Comparison of ENCODE assay signal across 9 mouse cellular contexts in genomic region chr6:55294549-55295131, GRCm38 (mm10). TPM values are rescaled to one million over a fixed set of nuclear protein-coding genes. Genes with fewer than 3 reads are reported as not detected.
DNase-seq lines count a peak whose midpoint lies in the region; ATAC-seq lines count a peak whose summit lies in the region.
"Had no signal": no experiment of that assay in that cellular context is flagged by ENCODE, and none has a peak within 500 bp of the region (broad histone marks: within the 10 kb centered on the region; RNA-seq: fewer than 3 reads in every experiment).

No protein-coding gene starts in this region.

- peak; percentile 19 for DNase-seq in midbrain, embryonic 14.5 days
- no peak for DNase-seq in midbrain, embryonic 11.5 days (ENCODE audit: low spot score, missing footprints)
- peak; percentile 52 for DNase-seq in fat pad, adult 2 months (ENCODE audit: extremely low read depth, low read depth, low spot score)
- peak; percentile 30 to 31 for DNase-seq in kidney, adult 8-10 months
- DNase-seq in lung, postnatal 4 days, result peak; percentile 74 to 91
- DNase-seq in thymus, postnatal 4 days, result no peak
- DNase-seq in cerebellum, adult 9-10 months, result no peak
- DNase-seq in T-cell, adult 2 months (ENCODE audit: low spot score), result no peak

- 48% methylated on average over 19 of the region's 19 CpGs for WGBS in midbrain, embryonic 14.5 days
- WGBS in midbrain, embryonic 11.5 days, result 61% methylated on average over 19 of the region's 19 CpGs

- H3K9ac ChIP-seq in midbrain, embryonic 14.5 days (replicated peaks; ENCODE audit: low read length), result no peak overlapping the region
- H3K9ac ChIP-seq in midbrain, embryonic 11.5 days (ENCODE audit: low read length), result no peak overlapping the region

- no peaks in the 10 kb centered on the region for H3K27me3 ChIP-seq in midbrain, embryonic 14.5 days (ENCODE audit: control insufficient read depth, insufficient read depth, low read length)
- no peaks in the 10 kb centered on the region for H3K27me3 ChIP-seq in midbrain, embryonic 11.5 days (ENCODE audit: control insufficient read depth, insufficient read depth, low read length)

- H3K4me3 ChIP-seq in midbrain, embryonic 14.5 days (replicated peaks; ENCODE audit: low read depth, low read length), result no peak overlapping the region
- H3K4me3 ChIP-seq in midbrain, embryonic 11.5 days (ENCODE audit: low read depth, low read length), result no peak overlapping the region

- no peak overlapping the region for H3K4me2 ChIP-seq in midbrain, embryonic 14.5 days (ENCODE audit: low read length)
- no peak overlapping the region for H3K4me2 ChIP-seq in midbrain, embryonic 11.5 days

- H3K36me3 ChIP-seq in midbrain, embryonic 14.5 days (ENCODE audit: control insufficient read depth, insufficient read depth, low read length), result peaks cover 14% of the 10 kb centered on the region
- 0 out of 2 replicates have a peak, but pooled peaks cover 2% of the 10 kb centered on the region for H3K36me3 ChIP-seq in midbrain, embryonic 11.5 days (ENCODE audit: control insufficient read depth, insufficient read depth, low read length)

- no peak for ATAC-seq in midbrain, embryonic 14.5 days (ENCODE audit: low FRiP score, low TSS enrichment)
- no peak for ATAC-seq in midbrain, embryonic 11.5 days (ENCODE audit: low FRiP score)

- no peak overlapping the region for H3K27ac ChIP-seq in midbrain, embryonic 14.5 days (replicated peaks; ENCODE audit: low read depth, low read length)
- H3K27ac ChIP-seq in midbrain, embryonic 11.5 days (ENCODE audit: low read depth, low read length), result no peak overlapping the region
- H3K27ac ChIP-seq: macrophage had no signal

- H3K4me1 ChIP-seq in midbrain, embryonic 14.5 days (ENCODE audit: control insufficient read depth, insufficient read depth, low read length), result no peaks in the 10 kb centered on the region
- no peaks in the 10 kb centered on the region; the same call in 1 of the 2 replicates for H3K4me1 ChIP-seq in midbrain, embryonic 11.5 days (ENCODE audit: control insufficient read depth, insufficient read depth, low read length)

- H3K9me3 ChIP-seq in midbrain, embryonic 14.5 days (ENCODE audit: control insufficient read depth, low read length), result no peaks in the 10 kb centered on the region
- H3K9me3 ChIP-seq in midbrain, embryonic 11.5 days (ENCODE audit: control insufficient read depth, low read length), result no peaks in the 10 kb centered on the region

RNA-seq across cellular contexts. Expression of gene Aqp1, which starts 41.6 kb away (rescaled TPM):
- 0.22 and 1.3 TPM in 2 replicates for polyA plus RNA-seq in midbrain, embryonic 14.5 days (2014; fragmentation: Nextera tagmentation; extraction: Ambion mirVana)
- 0.38 and 0.48 TPM in 2 replicates for polyA plus RNA-seq in midbrain, embryonic 11.5 days (2014; fragmentation: Nextera tagmentation; extraction: Ambion mirVana)
- polyA plus RNA-seq: macrophage had no signal

Comparison
In these comparisons a context has a peak if more than half of its experiments do, and no peak if none do; other contexts are left out.
1. DNase-seq: peak in midbrain, embryonic 14.5 days (single experiment), fat pad, adult 2 months (single experiment), kidney, adult 8-10 months (2 of 2) and lung, postnatal 4 days (2 of 2); none in midbrain, embryonic 11.5 days (single experiment), thymus, postnatal 4 days (single experiment), cerebellum, adult 9-10 months (single experiment) and T-cell, adult 2 months (single experiment).